Mouse (Mus musculus): ENCODE data around the gene Olfr195.
"Not testable (repeated sequence)": the region's sequence is repeated elsewhere in the genome, so short reads cannot be mapped to it uniquely, and the experiment has no call there.

Olfr195 gene

GRCm38 (mm10) chr16:59146746-59147145, at the start of gene Olfr195:
Olfr195 (plus strand) TSS chr16:59147046.
- no peak for DNase-seq (ENCODE audit: low spot score)

GRCm38 (mm10) chr16:59105312-59105711, 41.5 kb upstream of the Olfr195 start:
- no peak for DNase-seq (ENCODE audit: low spot score)

GRCm38 (mm10) chr16:59108522-59108921, 38.3 kb upstream of the Olfr195 start:
- not testable (repeated sequence) for DNase-seq (ENCODE audit: low spot score)

GRCm38 (mm10) chr16:59111781-59112180, 35.1 kb upstream of the Olfr195 start, which contains the start of gene Olfr193:
Olfr193 (minus strand) TSS chr16:59111881.
- DNase-seq (ENCODE audit: low spot score), result no peak

GRCm38 (mm10) chr16:59120969-59121368, 25.9 kb upstream of the Olfr195 start, which contains the start of gene Olfr194:
Olfr194 (minus strand) TSS chr16:59121069.
- no peak for DNase-seq (ENCODE audit: low spot score)

- no peak for DNase-seq (ENCODE audit: low spot score)
Observed at GRCm38 (mm10) chr16:59130740-59131139, 16.1 kb upstream of the Olfr195 start.

- DNase-seq (ENCODE audit: low spot score), result no peak
Observed at GRCm38 (mm10) chr16:59141105-59141504, 5.7 kb upstream of the Olfr195 start.

- no peak for DNase-seq (ENCODE audit: low spot score)
Observed at GRCm38 (mm10) chr16:59151996-59152395, 5.2 kb downstream of the Olfr195 start.

- no peak for DNase-seq (ENCODE audit: low spot score)
Observed at GRCm38 (mm10) chr16:59170354-59170753, 23.5 kb downstream of the Olfr195 start, which contains the start of gene Olfr196. Olfr196 (minus strand) TSS chr16:59170454.
